Mouse (Mus musculus) spleen, adult 2 months (tissue): ENCODE data around the gene Leprot.

Source experiments
- CTCF ChIP-seq: fragments of 200-500 bp; IDR thresholded peaks from 2 replicates; pipeline ENCODE4 v1.5.1; 2011; ENCODE audit warnings: mild to moderate bottlenecking, inconsistent platforms; ENCODE audit not compliant: insufficient read depth, insufficient read length, insufficient replicate concordance; ENCODE audit errors: extremely low read depth
- POLR2A ChIP-seq: fragments of 200-500 bp; IDR thresholded peaks from 2 replicates; pipeline ENCODE4 v1.6.1; 2011; ENCODE audit warnings: low read depth, low read length, inconsistent platforms

DNA sequence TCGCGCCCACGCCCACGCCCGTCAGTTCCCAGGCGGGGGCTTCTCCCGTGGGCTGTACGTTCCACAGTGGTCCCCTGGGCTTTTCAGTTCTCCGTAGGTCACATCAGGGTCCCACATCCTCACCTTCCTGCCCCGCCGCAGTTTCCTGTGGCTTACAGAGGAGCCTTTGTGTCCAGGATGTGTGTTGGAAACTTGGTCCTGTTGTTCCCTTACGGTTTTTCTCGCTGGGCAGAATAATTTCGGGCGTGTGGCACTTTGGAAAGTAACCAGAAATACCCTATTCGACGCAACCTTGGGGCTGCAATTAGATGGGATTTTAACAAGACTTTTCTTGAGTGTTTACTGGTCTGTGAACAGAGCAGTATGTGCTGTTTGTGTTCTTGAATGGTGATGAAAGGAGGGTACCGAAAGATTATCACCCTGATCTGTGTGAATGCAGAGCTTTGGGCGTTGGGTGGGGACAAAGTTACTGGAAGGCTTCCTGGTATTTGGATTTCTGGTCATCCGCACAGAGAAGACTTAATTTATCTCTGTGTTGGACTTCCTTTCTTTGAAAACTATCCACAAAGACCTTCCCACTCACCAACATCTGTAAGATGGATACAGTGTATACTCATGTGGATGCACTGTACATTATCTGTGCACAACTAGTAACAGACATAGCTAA is 591 bp downstream of the Leprot start:
- TF ChIP-seq CTCF (no peak), POLR2A (no peak)
